Mouse (Mus musculus): Measurements from ENCODE around the gene Cggbp1.

Gene Cggbp1

DNA sequence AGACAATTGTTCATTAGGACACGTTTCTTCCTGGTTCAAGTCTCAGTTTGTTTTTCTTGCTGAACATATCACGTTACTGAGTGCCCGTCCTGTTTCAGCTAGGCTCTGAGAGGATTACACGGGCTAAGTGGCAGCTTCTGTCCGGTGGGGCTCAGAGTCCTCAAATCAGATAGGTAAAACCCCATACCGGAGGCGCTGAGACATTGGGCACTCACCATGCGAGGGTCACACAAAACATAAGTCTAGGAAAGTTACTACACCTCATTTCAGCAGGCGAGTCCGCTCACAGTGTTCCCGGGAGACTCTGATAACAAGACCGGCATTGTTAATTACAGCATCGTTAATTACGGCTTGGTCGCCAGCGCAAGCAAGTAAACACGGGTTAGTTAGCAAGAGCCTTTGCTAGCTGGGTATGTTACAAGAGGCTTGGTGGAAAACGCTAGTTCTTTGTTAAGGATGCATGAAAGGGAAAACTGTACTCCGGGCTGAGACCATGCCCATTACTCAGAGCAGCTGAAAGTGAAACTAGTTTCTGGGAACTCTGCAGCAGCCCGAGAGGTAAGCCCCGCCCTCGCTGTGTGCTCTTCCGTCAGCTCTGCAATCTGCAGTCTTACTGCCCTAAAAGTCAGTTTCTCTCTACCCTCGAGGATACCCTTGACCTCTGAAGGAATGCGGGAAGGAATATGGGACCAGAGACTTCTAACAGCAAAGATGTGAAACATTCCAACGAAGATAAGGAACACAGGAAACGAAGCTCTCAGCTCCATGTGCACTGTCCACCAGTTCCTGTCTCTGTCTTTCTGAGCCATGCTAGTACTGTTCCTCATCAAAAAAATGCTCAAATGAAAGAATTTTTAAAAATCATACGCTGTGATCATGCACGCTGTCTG, 21.9 kb downstream of the Cggbp1 start:
- DNase-seq (ENCODE audit: low spot score in 2 of 2) = peak; percentile 72 to 79

DNA sequence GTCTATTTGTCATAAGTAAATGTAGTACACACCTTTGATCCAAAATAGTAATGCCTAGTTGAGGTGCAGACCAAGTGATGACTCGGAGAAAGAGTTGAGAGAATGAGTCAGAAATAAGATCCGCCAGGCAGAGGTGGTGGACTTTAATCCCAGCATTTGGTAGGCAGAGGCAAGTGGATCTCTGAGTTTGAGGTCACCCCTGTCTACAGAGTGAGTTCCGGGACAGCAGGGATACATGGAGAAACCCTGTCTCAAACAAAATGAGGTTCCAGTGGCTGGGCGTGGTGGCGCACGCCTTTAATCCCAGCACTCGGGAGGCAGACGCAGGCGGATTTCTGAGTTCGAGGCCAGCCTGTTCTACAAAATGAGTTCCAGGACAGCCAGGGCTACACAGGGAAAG, 23.6 kb downstream of the Cggbp1 start:
- no peak for DNase-seq (ENCODE audit: low spot score in 2 of 2)

DNA sequence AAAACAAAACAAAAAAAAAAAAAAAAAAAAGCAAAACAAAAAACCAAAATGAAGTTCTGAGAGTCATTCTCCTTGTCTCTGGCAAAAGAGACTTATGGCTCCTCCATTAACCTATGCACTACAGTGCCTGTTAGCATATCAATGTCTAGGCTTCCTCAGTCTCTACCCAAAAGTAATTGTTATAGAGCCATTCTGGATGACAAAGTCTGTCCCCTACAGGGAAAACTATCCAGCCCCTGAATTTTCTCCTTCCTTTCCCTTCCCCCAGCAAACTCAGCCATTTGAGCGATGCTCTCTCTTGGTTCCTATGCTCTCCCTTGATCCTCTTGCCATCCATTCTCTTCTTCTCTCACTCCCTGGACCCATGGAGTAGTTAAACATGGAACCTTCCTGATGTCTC, 24.0 kb downstream of the Cggbp1 start:
- no peak for DNase-seq (ENCODE audit: low spot score in 2 of 2)

DNA sequence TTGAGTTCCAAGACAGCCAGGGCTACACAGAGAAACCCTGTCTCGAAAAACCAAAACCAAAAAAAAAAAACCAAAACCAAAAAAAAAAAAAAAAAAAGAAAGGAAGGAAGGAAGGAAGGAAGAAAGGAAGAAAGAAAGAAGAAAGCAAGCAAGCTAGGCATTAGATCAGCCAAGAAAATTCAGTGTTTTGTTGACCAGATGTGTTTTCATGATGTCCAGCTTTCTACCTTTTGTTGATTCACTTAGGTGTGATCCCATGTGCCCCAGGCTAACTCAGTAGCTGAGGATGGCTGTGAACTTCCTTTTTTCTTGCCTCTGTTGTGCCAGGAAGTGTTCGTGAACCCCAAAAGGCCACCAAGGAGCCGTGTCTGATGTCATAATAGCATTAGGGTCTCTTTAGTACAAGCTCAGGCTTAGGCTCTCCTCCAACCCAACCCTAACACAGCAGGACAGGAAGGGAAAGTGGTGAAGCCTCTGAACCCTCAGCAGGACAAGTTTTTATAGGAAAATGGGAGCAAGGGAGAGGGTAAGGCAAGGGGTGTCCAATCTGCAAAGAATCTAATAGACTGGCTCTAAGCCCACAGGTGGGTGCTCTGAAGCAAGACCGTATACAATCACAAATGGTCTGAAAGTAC, 25.0 kb downstream of the Cggbp1 start:
- DNase-seq (ENCODE audit: low spot score in 2 of 2) = peak; percentile 6 to 17

DNA sequence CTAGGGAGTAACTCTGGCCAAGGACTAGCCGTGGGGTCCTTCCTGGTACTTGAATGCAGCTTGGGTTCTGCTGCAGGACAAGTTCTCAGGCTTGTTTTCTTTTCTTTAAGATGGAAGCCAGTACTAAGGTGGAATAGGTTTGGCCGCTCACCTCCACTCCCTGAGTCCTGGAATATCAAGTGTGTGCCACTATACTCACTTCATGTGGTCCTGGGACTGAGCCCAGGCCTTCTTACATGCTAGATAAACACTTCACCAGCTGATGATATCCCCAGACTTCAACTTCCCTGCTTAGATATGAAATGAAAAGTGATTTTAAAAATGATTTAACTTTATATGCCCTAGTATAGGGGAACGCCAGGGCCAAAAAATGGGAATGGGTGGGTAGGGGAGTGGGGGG, 25.5 kb downstream of the Cggbp1 start:
- no peak for DNase-seq (ENCODE audit: low spot score in 2 of 2)

DNA sequence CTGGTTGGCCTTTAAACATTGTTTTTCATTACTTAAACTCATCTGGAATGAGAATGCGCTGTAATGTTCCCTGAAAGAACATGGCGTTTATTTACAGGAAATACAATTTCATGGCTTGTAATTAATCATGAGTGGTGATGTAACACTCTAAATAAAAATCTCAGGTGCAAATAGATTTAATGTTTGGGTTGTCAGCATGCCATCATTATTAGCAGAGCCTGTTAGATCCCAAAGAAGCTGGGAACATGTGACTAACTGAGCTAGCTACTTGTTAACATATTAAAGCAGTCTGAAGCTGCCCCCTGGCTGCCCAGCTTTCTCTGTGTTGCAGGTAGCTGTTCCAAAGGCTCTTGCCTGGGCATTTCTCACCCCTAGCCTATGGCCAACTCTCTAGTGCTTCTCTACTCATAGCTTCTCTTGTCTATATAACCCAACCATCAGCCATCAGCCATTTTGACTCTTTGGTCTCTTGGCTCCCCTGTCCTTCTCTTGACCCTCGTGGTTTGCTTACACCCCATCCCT, 26.9 kb downstream of the Cggbp1 start:
- no peak for DNase-seq (ENCODE audit: low spot score in 2 of 2)

DNA sequence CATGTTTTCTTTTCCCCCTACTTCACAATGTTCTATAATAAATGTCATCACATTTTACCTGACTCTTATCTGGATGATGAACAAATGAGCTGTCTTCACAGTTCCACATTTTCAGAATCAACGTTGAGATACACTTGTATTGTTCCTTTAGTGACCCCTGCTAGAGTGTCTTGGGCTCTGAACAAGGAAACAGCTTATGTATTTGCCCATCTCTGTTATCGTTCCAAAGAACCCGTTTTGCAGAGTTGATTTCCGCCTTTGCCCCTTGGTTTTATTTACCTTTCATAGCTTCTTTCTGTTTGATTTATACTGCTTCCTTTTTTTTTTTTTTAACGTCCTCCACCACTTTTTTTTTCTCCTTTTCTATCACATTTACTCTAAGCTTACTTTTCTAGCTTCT, 27.9 kb downstream of the Cggbp1 start:
- no peak for DNase-seq (ENCODE audit: low spot score in 2 of 2)

DNA sequence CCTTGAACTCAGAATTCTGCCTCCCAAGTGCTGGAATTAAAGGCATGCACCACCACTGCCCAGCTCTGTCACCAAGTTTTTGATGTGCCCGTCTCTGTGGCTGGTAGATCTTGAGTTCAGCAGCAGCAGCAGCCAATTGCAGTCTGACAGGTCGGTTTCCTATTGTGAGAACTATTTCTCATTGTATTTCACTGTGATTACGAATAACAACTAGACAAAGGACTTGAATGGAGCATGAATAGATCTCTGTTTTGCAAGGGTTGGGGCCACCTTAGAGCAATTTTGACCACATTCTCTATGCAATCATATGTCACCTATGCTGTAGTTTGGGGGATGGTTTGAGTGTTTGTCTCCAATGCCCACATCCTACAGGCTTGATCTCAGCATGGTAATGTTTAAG, 29.2 kb downstream of the Cggbp1 start:
- no peak for DNase-seq (ENCODE audit: low spot score in 2 of 2)

DNA sequence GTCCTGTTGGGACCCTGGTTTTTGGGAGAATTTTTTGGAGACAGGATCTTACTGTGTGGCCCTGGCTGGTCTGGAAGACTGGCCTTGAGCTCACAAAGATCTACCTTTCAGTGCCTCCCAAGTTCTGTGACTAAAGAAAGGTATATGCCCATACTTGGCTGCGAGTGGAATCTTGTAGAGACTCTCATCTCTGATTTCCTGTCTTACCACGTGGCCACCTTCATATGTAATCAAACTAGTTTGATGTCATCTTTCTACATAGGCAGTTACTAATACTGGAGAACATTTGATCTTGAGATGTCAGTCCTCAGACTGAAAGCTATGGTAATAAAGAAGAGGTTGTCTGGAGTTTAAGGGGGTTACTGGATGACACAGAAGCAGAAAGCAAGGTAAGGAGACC, 29.6 kb downstream of the Cggbp1 start:
- DNase-seq (ENCODE audit: low spot score in 2 of 2) = no peak

DNA sequence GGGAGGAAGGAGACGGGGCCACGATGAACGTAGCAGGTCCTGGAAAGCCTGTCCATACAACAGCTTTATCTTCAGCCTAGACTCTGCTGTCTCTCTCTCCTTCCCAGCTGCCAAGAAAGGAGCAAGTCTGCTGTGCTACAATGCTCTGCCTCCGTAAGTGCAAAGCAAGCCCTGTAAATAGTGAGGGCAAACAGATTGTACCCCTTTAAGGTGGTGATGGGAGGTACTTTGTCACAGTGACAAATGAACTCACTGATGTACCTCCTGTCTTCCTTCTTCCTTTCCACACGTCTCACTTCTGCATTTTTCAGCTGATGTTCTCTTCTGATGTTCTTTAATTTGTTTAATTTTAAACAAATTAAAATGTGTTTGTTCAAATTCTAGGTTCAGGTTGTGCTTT, 32.1 kb downstream of the Cggbp1 start:
- DNase-seq (ENCODE audit: low spot score in 2 of 2) = peak; percentile 12 to 20

DNA sequence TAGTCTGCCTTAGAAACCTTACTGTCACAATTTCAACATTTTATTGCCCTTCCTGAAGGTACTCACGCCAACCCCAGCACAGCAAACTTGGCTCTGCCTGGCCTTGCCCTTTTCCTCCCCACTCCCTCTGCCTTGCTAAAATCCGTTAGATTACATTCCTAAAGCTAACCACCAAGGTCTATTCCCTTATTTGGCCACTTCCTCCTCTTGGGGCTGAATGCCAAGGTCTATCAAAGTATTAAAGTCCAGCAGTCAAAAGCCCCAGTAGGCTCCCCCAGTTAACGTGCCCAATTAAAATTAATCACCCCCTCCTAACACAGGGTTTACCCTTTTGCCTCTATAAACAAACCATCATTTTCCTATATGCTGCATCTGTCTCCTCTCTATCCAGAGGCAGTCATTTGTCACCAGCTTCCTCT, 32.6 kb downstream of the Cggbp1 start:
- no peak for DNase-seq (ENCODE audit: low spot score in 2 of 2)

DNA sequence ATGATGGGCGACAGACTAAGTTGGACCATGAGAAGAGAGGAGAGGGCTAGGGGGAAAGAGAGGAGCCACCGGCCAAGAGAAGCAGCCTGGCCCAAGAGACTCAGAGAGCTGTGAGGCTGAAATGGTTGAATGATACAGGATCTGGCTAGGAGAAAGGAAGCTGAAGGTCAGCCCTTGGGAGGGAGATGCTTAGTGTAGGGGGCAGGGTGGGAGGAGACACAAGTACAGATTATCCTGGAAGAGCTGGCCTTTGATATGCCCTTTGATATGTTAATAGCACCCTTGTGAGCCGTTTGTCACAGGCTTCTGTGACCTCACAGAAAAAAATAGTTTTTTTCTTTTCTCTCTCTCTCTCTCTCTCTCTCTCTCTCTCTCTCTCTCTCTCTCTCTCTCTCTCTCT, 33.3 kb downstream of the Cggbp1 start:
- no peak for DNase-seq (ENCODE audit: low spot score in 2 of 2)

DNA sequence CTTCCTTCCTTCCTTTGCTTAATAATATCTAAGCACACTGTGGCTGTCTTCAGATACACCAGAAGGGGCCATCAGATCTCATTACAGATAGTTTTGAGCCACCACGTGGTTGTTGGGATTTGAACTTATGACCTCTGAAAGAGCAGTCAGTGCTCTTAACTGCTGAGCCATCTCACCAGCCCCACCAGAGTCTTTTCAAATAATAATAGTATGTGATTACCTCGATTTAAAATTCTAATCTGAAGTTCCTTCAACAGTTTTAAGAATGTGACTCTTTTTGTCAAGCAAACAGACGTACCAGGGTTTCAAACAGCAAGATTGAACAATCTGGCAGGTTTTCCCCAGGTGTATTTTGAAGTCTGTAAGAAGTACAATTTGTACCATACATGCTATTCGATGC, 33.8 kb downstream of the Cggbp1 start:
- no peak for DNase-seq (ENCODE audit: low spot score in 2 of 2)

DNA sequence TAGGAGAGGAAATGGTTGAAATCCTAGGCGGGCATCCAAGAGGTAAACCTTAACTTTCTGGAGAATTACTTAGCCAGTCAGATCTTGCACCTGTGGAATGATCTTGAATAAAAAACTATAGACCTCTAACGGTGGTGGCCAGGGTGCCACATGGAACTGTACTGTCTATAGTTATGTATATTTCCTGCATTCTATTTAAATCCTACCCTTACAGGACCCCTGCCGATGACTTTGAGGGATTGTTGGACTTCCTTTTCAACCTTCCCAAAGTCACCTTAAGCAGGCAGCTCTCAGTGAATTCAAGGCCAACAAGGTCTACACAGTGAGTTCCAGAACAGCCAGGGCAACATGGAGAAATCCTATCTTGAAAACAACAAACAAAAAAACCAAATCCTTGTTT, 37.7 kb downstream of the Cggbp1 start:
- DNase-seq (ENCODE audit: low spot score in 2 of 2) = no peak

DNA sequence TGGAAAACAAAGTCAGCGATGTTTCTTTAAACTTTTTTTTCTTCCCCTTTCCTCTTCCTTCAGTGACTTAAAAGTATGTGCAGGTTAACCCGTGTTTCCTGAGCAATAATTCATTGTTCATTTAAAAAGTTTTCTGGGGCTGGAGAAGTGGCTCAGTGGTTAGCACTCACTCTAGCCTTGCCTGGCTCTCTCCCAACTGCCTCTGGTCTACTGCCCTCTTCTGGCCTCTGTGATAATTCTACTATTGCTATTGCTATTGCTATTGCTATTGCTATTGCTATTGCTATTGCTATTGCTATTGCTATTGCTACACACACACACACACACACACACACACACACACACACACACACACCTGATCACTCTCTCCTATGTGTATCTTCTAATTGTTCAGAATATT, 47.3 kb downstream of the Cggbp1 start:
- peak; percentile 33 to 50 for DNase-seq (ENCODE audit: low spot score in 2 of 2)

DNA sequence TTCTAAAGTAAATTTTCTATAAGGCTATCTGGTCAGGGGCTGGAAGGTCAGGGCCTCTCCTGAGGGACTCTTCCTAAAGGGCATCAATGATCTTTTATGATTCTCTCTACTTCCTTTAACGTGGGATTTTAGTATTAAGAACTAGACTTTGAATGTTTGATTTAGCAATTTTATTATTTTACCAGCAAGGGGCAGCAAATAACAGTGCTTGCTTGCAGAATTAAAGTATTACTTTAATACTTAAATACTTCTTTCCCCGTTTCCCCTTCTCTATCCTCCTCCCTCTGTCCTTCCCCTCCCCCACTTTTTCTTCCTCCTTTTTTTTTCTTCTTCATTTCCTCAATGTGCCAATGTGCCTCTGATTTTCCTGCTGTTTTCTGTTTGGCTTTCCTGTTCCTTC, 51.5 kb downstream of the Cggbp1 start:
- no peak for DNase-seq (ENCODE audit: low spot score in 2 of 2)

DNA sequence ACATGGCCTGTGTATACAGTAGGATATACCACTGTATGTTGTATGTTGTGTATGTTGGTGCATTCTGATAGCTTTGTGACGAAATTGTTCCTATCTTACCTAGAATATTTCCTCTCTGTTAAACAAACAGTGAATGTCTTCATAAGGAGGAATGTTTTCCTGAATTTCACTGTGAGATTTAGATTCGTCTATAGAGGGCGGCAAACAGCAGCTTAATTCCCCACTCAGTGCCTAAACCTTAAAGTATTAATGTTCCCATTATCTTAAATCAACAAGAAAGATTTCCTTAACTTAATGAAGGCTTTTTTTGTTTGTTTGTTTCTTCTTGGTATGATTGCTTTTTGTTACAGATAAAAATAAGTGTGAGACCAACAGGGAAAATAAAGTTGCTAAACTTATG, 55.3 kb downstream of the Cggbp1 start:
- DNase-seq (ENCODE audit: low spot score in 2 of 2) = no peak

DNA sequence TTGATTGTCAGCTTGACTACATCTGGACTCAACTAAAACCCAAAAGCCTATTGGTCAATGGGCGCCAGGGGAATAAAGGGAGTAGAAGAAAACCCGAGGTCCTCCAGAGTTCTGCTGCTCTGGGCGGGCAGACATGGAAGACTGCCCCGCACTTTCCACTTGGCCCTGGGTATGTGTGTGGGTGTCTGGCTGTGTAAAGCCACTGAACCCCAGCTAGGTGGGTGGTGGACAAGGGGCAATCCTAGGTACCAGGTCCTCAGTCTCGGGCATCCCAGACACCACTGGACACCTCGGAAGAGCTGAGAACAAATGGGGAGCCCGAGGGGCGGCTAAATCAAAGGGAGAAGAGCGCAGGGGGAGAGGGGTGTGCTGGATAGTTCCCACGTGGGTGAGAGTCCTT, 57.0 kb downstream of the Cggbp1 start:
- DNase-seq (ENCODE audit: low spot score in 2 of 2) = no peak
